Mouse (Mus musculus) heart, adult 2 months (tissue): ENCODE results near the gene Mavs. TPM values are rescaled to one million over a fixed set of nuclear protein-coding genes. Genes with fewer than 3 reads are reported as not detected.

Experiments used
- DNase-seq, 2 experiments: peaks; one replicate each; pipeline ENCODE4 v3.0.0; 2021
- H3K27ac ChIP-seq: fragments of 200-600 bp; 2 replicates; pipeline ENCODE4 v1.8.1; 2022
- H3K27me3 ChIP-seq: fragments of 200-500 bp; 2 replicates; pipeline ENCODE4 v1.6.1; 2012; ENCODE audit warnings: mild to moderate bottlenecking, low read length, inconsistent platforms, mixed read lengths; ENCODE audit not compliant: control insufficient read depth, insufficient read depth
- H3K36me3 ChIP-seq: fragments of 200-500 bp; 2 replicates; pipeline ENCODE4 v1.6.1; 2012; ENCODE audit warnings: low read length, inconsistent platforms; ENCODE audit not compliant: control insufficient read depth, insufficient read depth
- H3K4me1 ChIP-seq: fragments of 200-500 bp; 2 replicates; pipeline ENCODE4 v1.6.1; 2011; ENCODE audit warnings: low read length; ENCODE audit not compliant: control insufficient read depth, insufficient read depth
- H3K4me3 ChIP-seq: fragments of 200-600 bp; 2 replicates; pipeline ENCODE4 v1.8.1; 2022
- H3K79me2 ChIP-seq: fragments of 200-500 bp; replicated peaks from 2 replicates; pipeline ENCODE4 v1.6.1; 2012; ENCODE audit warnings: mild to moderate bottlenecking, inconsistent platforms, low read length, moderate library complexity, mixed read lengths; ENCODE audit not compliant: control insufficient read depth, insufficient read depth
- H3K9ac ChIP-seq: fragments of 200-500 bp; 2 replicates; pipeline ENCODE4 v1.6.1; 2012; ENCODE audit warnings: low read depth, mild to moderate bottlenecking, control low read depth, inconsistent platforms, low read length, mixed read lengths
- CTCF ChIP-seq: fragments of 200-600 bp; IDR thresholded peaks from 2 replicates; pipeline ENCODE4 v1.8.1; 2022; ENCODE audit warnings: antibody characterized with exemption, mild to moderate bottlenecking, moderate library complexity
- EP300 ChIP-seq: fragments of 200-500 bp; IDR thresholded peaks from 2 replicates; pipeline ENCODE4 v1.6.1; 2011; ENCODE audit warnings: low read depth, low read length, control low read depth; ENCODE audit not compliant: insufficient read depth
- POLR2A ChIP-seq: fragments of 200-500 bp; IDR thresholded peaks from 2 replicates; pipeline ENCODE4 v1.6.1; 2011; ENCODE audit warnings: mild to moderate bottlenecking, low read depth, low read length, control low read depth; ENCODE audit not compliant: insufficient read depth
- WGBS: fragments of 180-500 bp; shearing (Covaris S2); methylation state at CpG from one replicate; pipeline ENCODE4 v1.1.7; 2018; 5-methylcytosine and 5-hydroxymethylcytosine counted together
- intact Hi-C: fragments of 180-260 bp; cut with DNase I; formaldehyde crosslinking; loops from one replicate; pipeline ENCODE4 v1.15.1; 2025
- polyA plus RNA-seq: library from polyadenylated mRNA; depleted of rRNA; stranded (reverse); fragments of >200 nt; gene quantifications from 2 replicates; pipeline ENCODE4 v1.2.3, GENCODE M21; 2012
- total RNA-seq, 2 experiments: library from RNA; stranded (reverse); gene quantifications; 2 replicates each; pipeline ENCODE4 v1.2.3; 2021

Gene Mavs
- total and polyA plus RNA-seq, 3 experiments: 65.2 to 89.0 (median 79.6) TPM

DNA sequence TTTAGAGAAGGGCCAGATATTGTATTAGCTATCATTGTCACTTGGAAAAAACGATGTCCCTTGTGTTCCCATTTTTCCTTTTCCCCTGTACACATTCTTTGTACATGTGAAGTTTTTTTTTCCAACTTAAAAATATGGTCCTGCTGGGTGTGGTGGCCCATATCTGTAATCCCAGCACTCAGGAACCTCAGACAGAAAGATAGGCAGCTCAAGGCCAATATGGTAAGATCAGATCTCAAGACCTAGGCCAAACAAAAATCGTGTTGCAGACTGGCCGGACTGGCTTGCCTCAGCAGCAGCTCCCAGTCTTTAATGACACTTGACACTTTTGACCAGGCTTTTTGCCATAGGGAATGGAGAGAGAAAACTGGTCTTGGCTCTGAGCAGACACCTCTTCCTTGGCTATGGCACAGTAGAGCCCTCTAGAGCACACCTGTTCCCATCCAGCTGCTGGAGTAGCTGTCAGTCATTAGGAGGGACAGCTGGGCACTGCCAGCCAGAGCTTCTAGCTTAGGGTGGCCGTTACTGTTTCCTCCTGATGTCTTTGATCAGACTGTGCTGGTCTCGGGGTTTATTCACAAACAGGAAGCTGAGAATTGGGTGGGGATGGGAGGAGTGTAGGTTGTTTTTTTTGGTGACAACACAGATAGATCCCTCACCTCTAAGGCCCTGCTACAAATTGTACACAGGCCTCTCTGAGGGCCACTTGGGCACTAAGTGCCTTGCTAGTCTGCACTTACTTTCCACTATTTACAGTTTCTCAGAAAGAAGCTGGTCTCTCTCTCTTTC lies 44.1 kb upstream of the Mavs start:
- no peak for TF ChIP-seq CTCF
- TF ChIP-seq POLR2A: no peak
- no peak for TF ChIP-seq EP300
- no peak for DNase-seq
- no peak overlapping the region for H3K9ac ChIP-seq
- H3K27ac ChIP-seq: no peak overlapping the region
- no peaks in the 10 kb centered on the region for H3K79me2 ChIP-seq
- intact Hi-C loops: loop anchor here (10.0 kb wide), 1 partner anchor 165 kb away; the partner anchor contains the start of gene Rnf24
- no peak overlapping the region for H3K4me3 ChIP-seq
- 50% methylated on average over 5 of the region's 5 CpGs for WGBS
- no peaks in the 10 kb centered on the region for H3K27me3 ChIP-seq
- H3K4me1 ChIP-seq: peaks cover 5% of the 10 kb centered on the region
- no peaks in the 10 kb centered on the region for H3K36me3 ChIP-seq

DNA sequence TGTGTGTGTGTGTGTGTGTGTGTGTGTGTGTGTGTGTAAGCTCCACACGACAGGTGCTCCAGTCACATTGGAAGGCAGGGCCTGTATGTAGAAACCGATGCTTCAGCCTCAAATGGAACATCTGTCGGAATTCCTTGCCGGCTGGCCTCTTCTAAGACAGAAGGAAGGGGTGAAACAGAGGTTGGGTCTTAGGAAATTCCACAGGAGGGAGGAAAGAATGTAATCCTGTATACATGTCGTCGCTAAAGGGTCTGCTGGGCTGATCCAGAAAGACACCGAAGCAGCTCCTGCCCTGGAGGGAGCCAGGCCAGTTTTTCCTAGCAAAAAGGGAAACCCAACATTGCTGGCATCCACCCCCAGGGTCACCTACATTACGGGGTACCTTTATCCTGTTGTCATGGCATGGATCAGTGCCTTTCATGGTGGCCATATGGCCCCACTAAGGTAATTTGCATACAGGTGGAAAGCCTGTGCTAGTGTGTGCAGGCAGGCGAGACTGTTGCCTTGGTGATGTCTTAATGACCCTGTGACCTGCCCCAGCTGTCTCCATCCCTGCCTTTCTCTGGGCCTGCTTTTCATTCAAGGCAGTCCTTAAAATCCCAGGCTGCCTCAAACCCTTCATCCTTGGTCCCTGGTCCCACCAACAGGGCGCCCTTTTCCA lies 43.4 kb upstream of the Mavs start:
- WGBS: 80% methylated on average over 10 of the region's 10 CpGs
- Histone ChIP-seq H3K27me3 (no peaks in the 10 kb centered on the region), H3K79me2 (no peaks in the 10 kb centered on the region), H3K9ac (no peak overlapping the region), H3K4me1 (peaks cover 5% of the 10 kb centered on the region), H3K27ac (no peak overlapping the region), H3K36me3 (no peaks in the 10 kb centered on the region), H3K4me3 (no peak overlapping the region)
- peak in 1 of 2 experiments; percentile 36 for DNase-seq
- intact Hi-C loops: no loop called here
- no peak for TF ChIP-seq CTCF
- TF ChIP-seq EP300: no peak
- no peak for TF ChIP-seq POLR2A

DNA sequence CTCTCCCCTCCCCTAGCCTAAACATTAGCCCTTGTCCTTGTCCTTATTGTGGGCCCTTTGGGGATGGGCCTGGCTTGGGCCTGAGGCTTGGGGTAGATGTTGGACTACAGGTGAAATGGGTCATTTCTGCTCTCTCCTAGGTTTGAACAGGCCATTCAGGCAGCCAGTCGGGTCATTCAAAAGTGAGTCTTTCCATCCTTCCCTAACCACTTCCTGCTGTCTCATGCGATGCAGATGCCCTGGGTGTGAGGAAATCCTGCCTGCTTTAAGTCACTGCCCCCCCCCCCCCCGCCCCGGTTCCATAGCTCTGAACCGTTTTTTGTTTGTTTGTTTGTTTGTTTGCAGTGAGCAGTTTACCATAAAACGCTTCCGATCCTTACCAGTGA lies 42.9 kb upstream of the Mavs start:
- Histone ChIP-seq H3K27me3 (no peaks in the 10 kb centered on the region), H3K36me3 (no peaks in the 10 kb centered on the region), H3K79me2 (no peaks in the 10 kb centered on the region), H3K4me1 (peaks cover 5% of the 10 kb centered on the region), H3K4me3 (no peak overlapping the region), H3K9ac (no peak overlapping the region), H3K27ac (no peak overlapping the region)
- 68% methylated on average over 7 of the region's 7 CpGs for WGBS
- TF ChIP-seq CTCF (no peak), POLR2A (no peak), EP300 (no peak)
- DNase-seq: no peak
- intact Hi-C loops: no loop called here

- Histone ChIP-seq H3K4me1 (no peaks in the 10 kb centered on the region), H3K79me2 (no peaks in the 10 kb centered on the region), H3K27ac (no peak overlapping the region), H3K9ac (no peak overlapping the region), H3K4me3 (no peak overlapping the region), H3K36me3 (no peaks in the 10 kb centered on the region), H3K27me3 (no peaks in the 10 kb centered on the region)
- DNase-seq: no peak
- TF ChIP-seq POLR2A (no peak), CTCF (no peak), EP300 (no peak)
- intact Hi-C loops: no loop called here
- WGBS: 90% methylated on average over 16 of the region's 16 CpGs
These were observed 37.1 kb upstream of the Mavs start for GRCm38 (mm10) chr2:131196606-131197316.

DNA sequence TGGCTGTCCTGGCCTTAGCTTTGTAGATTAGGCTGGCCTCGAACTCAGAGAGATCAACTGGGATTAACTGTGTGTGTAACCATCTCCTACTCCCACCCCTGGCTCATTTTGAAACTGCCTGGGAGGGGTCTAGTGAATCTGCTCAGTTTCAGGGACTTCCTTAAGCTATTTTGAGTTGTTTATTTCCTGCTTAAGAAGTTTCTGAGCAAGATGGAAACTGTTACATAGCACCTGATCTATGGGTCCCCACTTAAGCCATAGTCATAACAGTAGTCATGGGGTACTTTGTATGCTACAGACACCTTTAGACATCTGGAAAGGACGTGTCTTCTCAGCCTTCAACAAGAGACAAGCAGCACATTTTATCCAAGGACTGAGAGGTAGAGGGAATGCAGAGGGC lies 33.2 kb upstream of the Mavs start:
- Histone ChIP-seq H3K36me3 (no peaks in the 10 kb centered on the region), H3K27me3 (no peaks in the 10 kb centered on the region), H3K4me1 (peaks cover 10% of the 10 kb centered on the region), H3K79me2 (no peaks in the 10 kb centered on the region), H3K4me3 (no peak overlapping the region), H3K27ac (no peak overlapping the region), H3K9ac (no peak overlapping the region)
- DNase-seq: no peak
- 86% methylated on average over 2 of the region's 2 CpGs for WGBS
- TF ChIP-seq EP300 (no peak), CTCF (no peak), POLR2A (no peak)
- intact Hi-C loops: no loop called here
